Mouse (Mus musculus): ENCODE measurements around the gene Ccr3. TPM values are rescaled to one million over a fixed set of nuclear protein-coding genes. Genes with fewer than 3 reads are reported as not detected.
"Not testable (repeated sequence)": the region's sequence is repeated elsewhere in the genome, so short reads cannot be mapped to it uniquely, and the experiment has no call there.

Gene Ccr3
- polyA plus RNA-seq, 1 experiment: 0.25 TPM

- TF ChIP-seq POLR2A (IDR thresholded peaks at IDR 0.05; ENCODE audit: low read depth, low read length) (no peak), CTCF (IDR thresholded peaks at IDR 0.05; ENCODE audit: extremely low read depth, insufficient read length, insufficient replicate concordance, low read depth, low read length) (no peak)
- H3K4me1 ChIP-seq (ENCODE audit: control insufficient read depth, insufficient read depth, insufficient read length, low read length): no peaks in the 10 kb centered on the region
- 80% methylated on average over 5 of the region's 5 CpGs for WGBS
- no peak overlapping the region for H3K4me3 ChIP-seq (ENCODE audit: low read depth, low read length)
- no peaks in the 10 kb centered on the region for H3K36me3 ChIP-seq (ENCODE audit: control insufficient read depth, insufficient read depth, low read length)
- H3K27me3 ChIP-seq (ENCODE audit: control insufficient read depth, insufficient read depth, low read length): no peaks in the 10 kb centered on the region
- H3K27ac ChIP-seq (ENCODE audit: insufficient read depth, low read depth, low read length): no peak overlapping the region
Measured at GRCm38 (mm10) chr9:124038949-124039348, 17.2 kb downstream of the Ccr3 start.

GRCm38 (mm10) chr9:124040932-124041331 lies 19.2 kb downstream of the Ccr3 start:
- no peak overlapping the region for H3K27ac ChIP-seq (ENCODE audit: insufficient read depth, low read depth, low read length)
- H3K4me3 ChIP-seq (ENCODE audit: low read depth, low read length): no peak overlapping the region
- H3K36me3 ChIP-seq (ENCODE audit: control insufficient read depth, insufficient read depth, low read length): no peaks in the 10 kb centered on the region
- no peaks in the 10 kb centered on the region for H3K27me3 ChIP-seq (ENCODE audit: control insufficient read depth, insufficient read depth, low read length)
- no peaks in the 10 kb centered on the region for H3K4me1 ChIP-seq (ENCODE audit: control insufficient read depth, insufficient read depth, insufficient read length, low read length)
- 77% methylated on average over 3 of the region's 3 CpGs for WGBS
- TF ChIP-seq CTCF (IDR thresholded peaks at IDR 0.05; ENCODE audit: extremely low read depth, insufficient read length, insufficient replicate concordance, low read depth, low read length) (no peak), POLR2A (IDR thresholded peaks at IDR 0.05; ENCODE audit: low read depth, low read length) (no peak)

GRCm38 (mm10) chr9:124053532-124053931 lies 31.8 kb downstream of the Ccr3 start:
- 49% methylated on average over 2 of the region's 2 CpGs for WGBS
- Histone ChIP-seq H3K4me3 (ENCODE audit: low read depth, low read length) (no peak overlapping the region), H3K4me1 (ENCODE audit: control insufficient read depth, insufficient read depth, insufficient read length, low read length) (no peaks in the 10 kb centered on the region), H3K27ac (ENCODE audit: insufficient read depth, low read depth, low read length) (no peak overlapping the region), H3K27me3 (ENCODE audit: control insufficient read depth, insufficient read depth, low read length) (no peaks in the 10 kb centered on the region), H3K36me3 (ENCODE audit: control insufficient read depth, insufficient read depth, low read length) (no peaks in the 10 kb centered on the region)
- TF ChIP-seq POLR2A (IDR thresholded peaks at IDR 0.05; ENCODE audit: low read depth, low read length) (no peak), CTCF (IDR thresholded peaks at IDR 0.05; ENCODE audit: extremely low read depth, insufficient read length, insufficient replicate concordance, low read depth, low read length) (no peak)

- TF ChIP-seq POLR2A (IDR thresholded peaks at IDR 0.05; ENCODE audit: low read depth, low read length) (no peak), CTCF (IDR thresholded peaks at IDR 0.05; ENCODE audit: extremely low read depth, insufficient read length, insufficient replicate concordance, low read depth, low read length) (no peak)
- H3K27me3 ChIP-seq (ENCODE audit: control insufficient read depth, insufficient read depth, low read length): no peaks in the 10 kb centered on the region
- no peaks in the 10 kb centered on the region for H3K4me1 ChIP-seq (ENCODE audit: control insufficient read depth, insufficient read depth, insufficient read length, low read length)
- H3K36me3 ChIP-seq (ENCODE audit: control insufficient read depth, insufficient read depth, low read length): no peaks in the 10 kb centered on the region
- WGBS: 62% methylated on average over 3 of the region's 3 CpGs
- H3K27ac ChIP-seq (ENCODE audit: insufficient read depth, low read depth, low read length): no peak overlapping the region
- H3K4me3 ChIP-seq (ENCODE audit: low read depth, low read length): no peak overlapping the region
Measured at GRCm38 (mm10) chr9:124056158-124056709, 34.5 kb downstream of the Ccr3 start.

- H3K4me1 ChIP-seq (ENCODE audit: control insufficient read depth, insufficient read depth, insufficient read length, low read length): no peaks in the 10 kb centered on the region
- H3K36me3 ChIP-seq (ENCODE audit: control insufficient read depth, insufficient read depth, low read length): no peaks in the 10 kb centered on the region
- no peaks in the 10 kb centered on the region for H3K27me3 ChIP-seq (ENCODE audit: control insufficient read depth, insufficient read depth, low read length)
- H3K4me3 ChIP-seq (ENCODE audit: low read depth, low read length): no peak overlapping the region
- no peak for TF ChIP-seq CTCF (IDR thresholded peaks at IDR 0.05; ENCODE audit: extremely low read depth, insufficient read length, insufficient replicate concordance, low read depth, low read length)
- TF ChIP-seq POLR2A (IDR thresholded peaks at IDR 0.05; ENCODE audit: low read depth, low read length): no peak
- no peak overlapping the region for H3K27ac ChIP-seq (ENCODE audit: insufficient read depth, low read depth, low read length)
- WGBS: 58% methylated on average over 2 of the region's 2 CpGs
Measured at GRCm38 (mm10) chr9:124059660-124060352, 38.0 kb downstream of the Ccr3 start.

GRCm38 (mm10) chr9:124061474-124062432 lies 40.0 kb downstream of the Ccr3 start:
- WGBS: 41% methylated on average over 3 of the region's 3 CpGs
- not testable (repeated sequence) for H3K27ac ChIP-seq (ENCODE audit: insufficient read depth, low read depth, low read length); H3K27me3 ChIP-seq (ENCODE audit: control insufficient read depth, insufficient read depth, low read length); H3K4me1 ChIP-seq (ENCODE audit: control insufficient read depth, insufficient read depth, insufficient read length, low read length); H3K4me3 ChIP-seq (ENCODE audit: low read depth, low read length); H3K36me3 ChIP-seq (ENCODE audit: control insufficient read depth, insufficient read depth, low read length)

GRCm38 (mm10) chr9:124066572-124067103 lies 44.9 kb downstream of the Ccr3 start:
- no peaks in the 10 kb centered on the region for H3K36me3 ChIP-seq (ENCODE audit: control insufficient read depth, insufficient read depth, low read length)
- no peak overlapping the region for H3K4me3 ChIP-seq (ENCODE audit: low read depth, low read length)
- no peaks in the 10 kb centered on the region for H3K27me3 ChIP-seq (ENCODE audit: control insufficient read depth, insufficient read depth, low read length)
- TF ChIP-seq POLR2A (IDR thresholded peaks at IDR 0.05; ENCODE audit: low read depth, low read length) (no peak), CTCF (IDR thresholded peaks at IDR 0.05; ENCODE audit: extremely low read depth, insufficient read length, insufficient replicate concordance, low read depth, low read length) (no peak)
- no peaks in the 10 kb centered on the region for H3K4me1 ChIP-seq (ENCODE audit: control insufficient read depth, insufficient read depth, insufficient read length, low read length)
- H3K27ac ChIP-seq (ENCODE audit: insufficient read depth, low read depth, low read length): no peak overlapping the region

Measured in small intestine, adult 2 months (tissue).